Mouse (Mus musculus): Measurements from ENCODE around the gene Pafah2.
A peak's percentile ranks its signal among the peaks of the same experiment; 100 is the strongest.

Gene Pafah2

DNA sequence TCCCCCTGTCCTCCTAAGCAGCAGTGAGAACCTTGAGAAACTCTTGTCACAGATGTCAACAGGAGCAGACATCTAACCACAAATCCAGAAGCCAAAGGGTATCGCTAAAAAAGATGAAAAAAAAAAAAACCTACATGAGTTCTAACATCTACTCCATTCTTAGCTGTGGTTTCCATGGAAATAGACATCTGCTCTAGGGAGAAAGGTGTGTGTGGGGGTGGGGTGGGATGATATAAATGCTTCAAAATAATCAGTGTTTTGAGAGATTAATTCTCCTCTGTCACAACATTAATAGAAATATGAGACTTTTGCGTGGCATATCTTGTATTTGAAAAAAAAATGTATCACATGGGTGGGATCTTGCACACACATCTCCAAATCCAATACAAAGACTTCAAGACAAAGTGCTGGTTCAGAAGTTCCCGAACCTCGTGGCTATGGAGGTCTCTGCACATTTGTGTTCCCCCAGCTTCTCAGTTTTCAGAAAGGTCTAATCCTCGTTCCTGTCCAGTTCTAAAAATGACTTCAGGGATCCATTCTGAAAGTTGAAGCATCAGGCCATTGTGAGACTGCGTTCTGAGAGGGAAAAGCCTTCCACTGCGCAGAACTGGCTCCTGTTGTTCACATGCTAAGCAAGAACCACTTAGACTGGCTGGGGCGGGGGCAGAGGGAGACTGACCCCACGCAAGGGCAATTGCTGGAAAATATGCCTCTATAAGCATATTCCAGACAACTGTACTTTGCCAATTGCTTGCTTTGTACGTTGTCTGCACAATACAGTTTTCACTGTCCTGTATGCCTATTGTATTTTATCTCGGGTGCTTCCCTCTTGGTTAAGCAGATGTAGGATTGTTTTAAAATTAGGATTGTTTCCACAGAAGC, 70.5 kb downstream of the Pafah2 start:
- DNase-seq = no peak

- DNase-seq = peak; percentile 65 to 66
These were observed 71.5 kb downstream of the Pafah2 start for GRCm38 (mm10) chr4:134467435-134468214.

- peak; percentile 92 to 96 for DNase-seq
These were observed 72.1 kb downstream of the Pafah2 start, which contains the start of gene Stmn1 for GRCm38 (mm10) chr4:134468215-134468575. Gene Stmn1 (plus strand): TSS chr4:134468320.

DNA sequence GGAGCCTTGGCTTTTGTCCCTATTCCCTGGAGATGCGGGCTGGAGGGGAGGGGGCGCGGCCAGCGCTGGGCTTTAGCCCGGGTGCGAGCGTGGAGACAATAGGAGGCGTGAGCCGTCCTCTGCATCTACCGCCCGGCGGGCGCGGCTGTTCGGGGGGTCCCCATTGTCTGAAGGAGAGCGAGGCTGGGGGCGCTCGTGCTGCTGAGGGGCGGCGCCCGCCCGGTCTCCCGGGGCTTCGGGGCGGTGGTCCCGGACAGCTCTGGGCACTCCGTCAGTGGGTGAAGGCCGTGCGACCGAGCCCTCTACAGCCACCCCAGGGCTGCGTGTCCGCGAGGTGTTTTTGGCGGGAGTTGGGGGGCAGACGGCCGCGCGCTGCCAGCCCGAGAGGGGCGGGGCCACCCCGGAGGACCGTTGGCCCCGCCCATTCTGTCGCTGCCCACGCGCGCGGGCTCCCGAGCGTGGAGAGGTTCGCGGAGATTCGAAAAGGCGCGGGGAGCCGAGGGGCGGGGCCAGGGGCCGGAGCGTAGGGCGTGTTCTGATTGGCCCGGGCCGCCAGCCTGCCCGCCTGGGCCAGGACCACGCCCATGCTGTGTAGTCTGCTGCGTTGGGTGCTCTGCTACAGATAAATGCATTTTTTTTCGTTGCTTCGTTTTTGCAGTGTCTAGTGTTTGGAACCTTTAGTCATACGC, 72.6 kb downstream of the Pafah2 start:
- DNase-seq = peak; percentile 98

GRCm38 (mm10) chr4:134469341-134469796, 73.2 kb downstream of the Pafah2 start:
- no peak for DNase-seq

GRCm38 (mm10) chr4:134469985-134470384, 73.9 kb downstream of the Pafah2 start:
- DNase-seq = no peak

- no peak for DNase-seq
These were observed 75.3 kb downstream of the Pafah2 start for GRCm38 (mm10) chr4:134471469-134471868.

DNA sequence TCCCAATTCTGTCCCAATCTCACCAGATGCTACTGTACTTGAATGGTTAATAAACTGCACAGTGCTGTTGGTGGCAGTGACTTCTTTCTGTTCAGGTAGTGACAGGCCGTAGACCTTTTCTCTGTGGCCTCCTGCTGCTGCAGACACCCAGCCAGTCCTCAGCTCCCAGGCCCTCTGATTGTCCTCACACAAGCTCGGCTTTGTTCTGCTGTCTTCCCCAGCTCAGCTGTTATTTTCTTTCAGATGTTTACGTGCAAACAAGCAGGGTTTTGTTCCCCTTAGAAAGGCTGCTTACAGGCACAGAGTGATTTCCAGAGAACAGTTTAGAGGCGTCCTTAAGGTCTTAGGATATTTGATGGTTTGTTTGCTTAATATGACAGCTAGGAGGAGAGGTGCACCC, 77.6 kb downstream of the Pafah2 start:
- DNase-seq = no peak

- no peak for DNase-seq
These were observed 78.1 kb downstream of the Pafah2 start for GRCm38 (mm10) chr4:134474240-134474639.

DNA sequence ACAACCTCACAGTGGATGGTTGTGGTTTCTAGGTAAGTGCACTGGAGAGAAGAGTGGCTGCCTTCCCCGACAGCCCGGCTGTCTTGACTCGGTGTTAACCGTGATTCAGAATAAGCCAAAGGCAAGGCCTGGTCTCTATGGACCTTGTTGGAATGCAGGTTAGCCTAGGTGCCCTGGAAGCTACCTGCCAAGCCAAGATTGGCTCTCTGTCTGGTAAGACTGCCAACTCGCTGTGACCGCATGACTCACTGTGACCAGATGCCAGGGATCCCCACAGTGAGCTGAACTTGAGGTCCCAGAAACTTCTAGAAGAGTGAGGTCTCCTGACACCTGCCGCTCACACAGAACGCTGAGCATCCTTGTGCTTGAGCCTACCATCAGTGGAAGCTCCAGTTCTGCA, 80.8 kb downstream of the Pafah2 start:
- DNase-seq = no peak
